Mouse (Mus musculus): ENCODE data around the gene Tcea3. TPM values are rescaled to one million over a fixed set of nuclear protein-coding genes. Genes with fewer than 3 reads are reported as not detected.

The Tcea3 gene
- polyA plus RNA-seq, 1 experiment from 2014 or later, result 19.8 TPM

- H3K27me3 ChIP-seq (ENCODE audit: control insufficient read depth, insufficient read depth, low read length), result no peaks in the 10 kb centered on the region
- no peak overlapping the region for H3K27ac ChIP-seq (ENCODE audit: low read length)
- no peak overlapping the region for H3K4me2 ChIP-seq (replicated peaks; ENCODE audit: low read depth, low read length)
- H3K9me3 ChIP-seq (ENCODE audit: control insufficient read depth, low read depth, low read length), result no peaks in the 10 kb centered on the region
- H3K9ac ChIP-seq (replicated peaks; ENCODE audit: low read depth, low read length), result no peak overlapping the region
- no peak for ATAC-seq (ENCODE audit: insufficient number of reproducible peaks, insufficient read depth, low FRiP score, low read depth)
- 56% methylated on average over 7 of the region's 7 CpGs for WGBS
- peaks cover 29% of the 10 kb centered on the region for H3K4me1 ChIP-seq (ENCODE audit: control insufficient read depth, insufficient read depth, low read length)
- no peak overlapping the region for H3K4me3 ChIP-seq (ENCODE audit: low read depth, low read length)
- no peaks in the 10 kb centered on the region for H3K36me3 ChIP-seq (ENCODE audit: control insufficient read depth, insufficient read depth, low read length)
Observed at GRCm38 (mm10) chr4:136213629-136214028, 33.9 kb upstream of the Tcea3 start.

GRCm38 (mm10) chr4:136214828-136215227, 32.7 kb upstream of the Tcea3 start:
- Histone ChIP-seq H3K36me3 (ENCODE audit: control insufficient read depth, insufficient read depth, low read length) (no peaks in the 10 kb centered on the region), H3K4me2 (replicated peaks; ENCODE audit: low read depth, low read length) (no peak overlapping the region), H3K27me3 (ENCODE audit: control insufficient read depth, insufficient read depth, low read length) (no peaks in the 10 kb centered on the region), H3K9ac (replicated peaks; ENCODE audit: low read depth, low read length) (no peak overlapping the region), H3K9me3 (ENCODE audit: control insufficient read depth, low read depth, low read length) (no peaks in the 10 kb centered on the region), H3K4me1 (ENCODE audit: control insufficient read depth, insufficient read depth, low read length) (peaks cover 39% of the 10 kb centered on the region), H3K4me3 (ENCODE audit: low read depth, low read length) (no peak overlapping the region), H3K27ac (ENCODE audit: low read length) (no peak overlapping the region)
- WGBS, result 70% methylated on average over 8 of the region's 8 CpGs
- no peak for ATAC-seq (ENCODE audit: insufficient number of reproducible peaks, insufficient read depth, low FRiP score, low read depth)

- WGBS, result 79% methylated on average over 8 of the region's 8 CpGs
- ATAC-seq (ENCODE audit: insufficient number of reproducible peaks, insufficient read depth, low FRiP score, low read depth), result no peak
- Histone ChIP-seq H3K36me3 (ENCODE audit: control insufficient read depth, insufficient read depth, low read length) (no peaks in the 10 kb centered on the region), H3K9ac (replicated peaks; ENCODE audit: low read depth, low read length) (no peak overlapping the region), H3K9me3 (ENCODE audit: control insufficient read depth, low read depth, low read length) (no peaks in the 10 kb centered on the region), H3K4me2 (replicated peaks; ENCODE audit: low read depth, low read length) (no peak overlapping the region), H3K27me3 (ENCODE audit: control insufficient read depth, insufficient read depth, low read length) (no peaks in the 10 kb centered on the region), H3K27ac (ENCODE audit: low read length) (no peak overlapping the region), H3K4me3 (ENCODE audit: low read depth, low read length) (no peak overlapping the region), H3K4me1 (ENCODE audit: control insufficient read depth, insufficient read depth, low read length) (peaks cover 45% of the 10 kb centered on the region)
Observed at GRCm38 (mm10) chr4:136215576-136215975, 32.0 kb upstream of the Tcea3 start.

GRCm38 (mm10) chr4:136217063-136217462, 30.5 kb upstream of the Tcea3 start:
- no peaks in the 10 kb centered on the region for H3K9me3 ChIP-seq (ENCODE audit: control insufficient read depth, low read depth, low read length)
- no peak overlapping the region for H3K4me2 ChIP-seq (replicated peaks; ENCODE audit: low read depth, low read length)
- peaks cover 45% of the 10 kb centered on the region for H3K4me1 ChIP-seq (ENCODE audit: control insufficient read depth, insufficient read depth, low read length)
- no peak overlapping the region for H3K4me3 ChIP-seq (ENCODE audit: low read depth, low read length)
- WGBS, result 36% methylated on average over 10 of the region's 10 CpGs
- H3K27me3 ChIP-seq (ENCODE audit: control insufficient read depth, insufficient read depth, low read length), result no peaks in the 10 kb centered on the region
- no peak overlapping the region for H3K9ac ChIP-seq (replicated peaks; ENCODE audit: low read depth, low read length)
- ATAC-seq (ENCODE audit: insufficient number of reproducible peaks, insufficient read depth, low FRiP score, low read depth), result no peak
- H3K36me3 ChIP-seq (ENCODE audit: control insufficient read depth, insufficient read depth, low read length), result no peaks in the 10 kb centered on the region
- H3K27ac ChIP-seq (ENCODE audit: low read length), result peak overlapping the region; percentile 30; the same call in 1 of the 2 replicates

GRCm38 (mm10) chr4:136218595-136219214, 28.8 kb upstream of the Tcea3 start:
- Histone ChIP-seq H3K9ac (replicated peaks; ENCODE audit: low read depth, low read length) (no peak overlapping the region), H3K4me2 (replicated peaks; ENCODE audit: low read depth, low read length) (peak overlapping the region; percentile 15; the same call in 1 of the 2 replicates), H3K36me3 (ENCODE audit: control insufficient read depth, insufficient read depth, low read length) (no peaks in the 10 kb centered on the region), H3K9me3 (ENCODE audit: control insufficient read depth, low read depth, low read length) (no peaks in the 10 kb centered on the region), H3K4me1 (ENCODE audit: control insufficient read depth, insufficient read depth, low read length) (peaks cover 39% of the 10 kb centered on the region), H3K27me3 (ENCODE audit: control insufficient read depth, insufficient read depth, low read length) (no peaks in the 10 kb centered on the region), H3K4me3 (ENCODE audit: low read depth, low read length) (no peak overlapping the region), H3K27ac (ENCODE audit: low read length) (peak overlapping the region; percentile 85)
- ATAC-seq (ENCODE audit: insufficient number of reproducible peaks, insufficient read depth, low FRiP score, low read depth), result 0 out of 2 replicates have a peak, but pooled peaks have one; percentile 15
- 14% methylated on average over 15 of the region's 18 CpGs for WGBS

- H3K9ac ChIP-seq (replicated peaks; ENCODE audit: low read depth, low read length), result no peak overlapping the region
- WGBS, result 8% methylated on average over 17 of the region's 17 CpGs
- peak overlapping the region; percentile 69; the same call in 1 of the 2 replicates for H3K27ac ChIP-seq (ENCODE audit: low read length)
- H3K9me3 ChIP-seq (ENCODE audit: control insufficient read depth, low read depth, low read length), result no peaks in the 10 kb centered on the region
- H3K4me2 ChIP-seq (replicated peaks; ENCODE audit: low read depth, low read length), result peak overlapping the region; percentile 43
- H3K36me3 ChIP-seq (ENCODE audit: control insufficient read depth, insufficient read depth, low read length), result no peaks in the 10 kb centered on the region
- no peaks in the 10 kb centered on the region for H3K27me3 ChIP-seq (ENCODE audit: control insufficient read depth, insufficient read depth, low read length)
- H3K4me1 ChIP-seq (ENCODE audit: control insufficient read depth, insufficient read depth, low read length), result peaks cover 37% of the 10 kb centered on the region
- peak; percentile 67 for ATAC-seq (ENCODE audit: insufficient number of reproducible peaks, insufficient read depth, low FRiP score, low read depth)
- H3K4me3 ChIP-seq (ENCODE audit: low read depth, low read length), result peak overlapping the region; percentile 13
Observed at GRCm38 (mm10) chr4:136220133-136220775, 27.3 kb upstream of the Tcea3 start.

GRCm38 (mm10) chr4:136223549-136224239, 23.8 kb upstream of the Tcea3 start:
- H3K4me2 ChIP-seq (replicated peaks; ENCODE audit: low read depth, low read length), result no peak overlapping the region
- H3K4me3 ChIP-seq (ENCODE audit: low read depth, low read length), result no peak overlapping the region
- H3K9ac ChIP-seq (replicated peaks; ENCODE audit: low read depth, low read length), result no peak overlapping the region
- H3K4me1 ChIP-seq (ENCODE audit: control insufficient read depth, insufficient read depth, low read length), result peaks cover 19% of the 10 kb centered on the region
- H3K36me3 ChIP-seq (ENCODE audit: control insufficient read depth, insufficient read depth, low read length), result no peaks in the 10 kb centered on the region
- no peaks in the 10 kb centered on the region for H3K27me3 ChIP-seq (ENCODE audit: control insufficient read depth, insufficient read depth, low read length)
- no peaks in the 10 kb centered on the region for H3K9me3 ChIP-seq (ENCODE audit: control insufficient read depth, low read depth, low read length)
- ATAC-seq (ENCODE audit: insufficient number of reproducible peaks, insufficient read depth, low FRiP score, low read depth), result no peak
- H3K27ac ChIP-seq (ENCODE audit: low read length), result no peak overlapping the region
- 69% methylated on average over 13 of the region's 13 CpGs for WGBS

- Histone ChIP-seq H3K4me3 (ENCODE audit: low read depth, low read length) (no peak overlapping the region), H3K4me1 (ENCODE audit: control insufficient read depth, insufficient read depth, low read length) (peaks cover 14% of the 10 kb centered on the region), H3K9me3 (ENCODE audit: control insufficient read depth, low read depth, low read length) (no peaks in the 10 kb centered on the region), H3K9ac (replicated peaks; ENCODE audit: low read depth, low read length) (no peak overlapping the region), H3K4me2 (replicated peaks; ENCODE audit: low read depth, low read length) (no peak overlapping the region), H3K27me3 (ENCODE audit: control insufficient read depth, insufficient read depth, low read length) (no peaks in the 10 kb centered on the region), H3K36me3 (ENCODE audit: control insufficient read depth, insufficient read depth, low read length) (no peaks in the 10 kb centered on the region), H3K27ac (ENCODE audit: low read length) (no peak overlapping the region)
- WGBS, result 56% methylated on average over 5 of the region's 5 CpGs
- no peak for ATAC-seq (ENCODE audit: insufficient number of reproducible peaks, insufficient read depth, low FRiP score, low read depth)
Observed at GRCm38 (mm10) chr4:136224240-136224559, 23.3 kb upstream of the Tcea3 start.

Measured in stomach, embryonic 14.5 days (tissue).